Mouse (Mus musculus) liver, embryonic 14.5 days (tissue): ENCODE measurements around the gene Apoa4.

Experiments
- CTCF ChIP-seq: IDR thresholded peaks from 2 replicates; pipeline ENCODE4 v1.5.1; 2016; ENCODE audit warnings: antibody characterized with exemption, low read depth, control low read depth
- EP300 ChIP-seq: IDR thresholded peaks from 2 replicates; pipeline ENCODE4 v1.6.1; 2016; ENCODE audit warnings: antibody characterized with exemption, low read depth

GRCm38 (mm10) chr9:46243122-46243521, 2.6 kb downstream of the Apoa4 start:
- TF ChIP-seq CTCF (no peak), EP300 (no peak)
